Mouse (Mus musculus) embryonic facial prominence, embryonic 11.5 days (tissue): Measurements from ENCODE around the gene Cwh43. TPM values are rescaled to one million over a fixed set of nuclear protein-coding genes. Genes with fewer than 3 reads are reported as not detected.

Source experiments
- ATAC-seq: fragments of 200-750 bp; cut with Nextera tagmentation; replicated peaks from 2 replicates; pipeline ENCODE4 v1.8.0; 2017; ENCODE audit warnings: low read depth; ENCODE audit not compliant: insufficient number of reproducible peaks, low FRiP score, low TSS enrichment
- DNase-seq: peaks from one replicate; pipeline ENCODE4 v3.0.0-alpha.2; 2015; ENCODE audit warnings: low spot score
- H3K27ac ChIP-seq: fragments of 300-500 bp; sonication (generic); replicated peaks from 2 replicates; pipeline ENCODE4 v1.5.1; 2014; ENCODE audit warnings: mild to moderate bottlenecking, low read depth, low read length, control low read depth
- H3K27me3 ChIP-seq: fragments of 300-500 bp; sonication (generic); 2 replicates; pipeline ENCODE4 v1.6.1; 2014; ENCODE audit warnings: mild to moderate bottlenecking, low read length, moderate library complexity, mixed read lengths; ENCODE audit not compliant: control insufficient read depth, insufficient read depth
- H3K36me3 ChIP-seq: fragments of 300-500 bp; sonication (generic); replicated peaks from 2 replicates; pipeline ENCODE4 v1.6.1; 2014; ENCODE audit warnings: low read depth, mild to moderate bottlenecking, low read length, moderate library complexity, mixed read lengths; ENCODE audit not compliant: control insufficient read depth, insufficient read depth
- H3K4me1 ChIP-seq: fragments of 300-500 bp; sonication (generic); 2 replicates; pipeline ENCODE4 v1.6.1; 2014; ENCODE audit warnings: low read length, mixed read lengths; ENCODE audit not compliant: control insufficient read depth, insufficient read depth
- H3K4me2 ChIP-seq: fragments of 300-500 bp; sonication (generic); 2 replicates; pipeline ENCODE4 v1.6.1; 2014; ENCODE audit warnings: low read depth, mild to moderate bottlenecking, control low read depth, low read length, moderate library complexity
- H3K4me3 ChIP-seq: fragments of 300-500 bp; sonication (generic); 2 replicates; pipeline ENCODE4 v1.5.1; 2014; ENCODE audit warnings: low read depth, low read length, control low read depth
- H3K9ac ChIP-seq: fragments of 300-500 bp; sonication (generic); replicated peaks from 2 replicates; pipeline ENCODE4 v1.6.1; 2014; ENCODE audit warnings: mild to moderate bottlenecking, control low read depth, low read length
- H3K9me3 ChIP-seq: fragments of 300-500 bp; sonication (generic); replicated peaks from 2 replicates; pipeline ENCODE4 v1.6.1; 2016; ENCODE audit warnings: mild to moderate bottlenecking, low read length, inconsistent platforms, mixed read lengths; ENCODE audit not compliant: control insufficient read depth
- WGBS: fragments of 180-500 bp; shearing (Covaris S2); extraction: QIAGEN DNeasy Blood & Tissue Kit; methylation state at CpG from one replicate; pipeline ENCODE4 v1.1.7; 2014; 5-methylcytosine and 5-hydroxymethylcytosine counted together
- polyA plus RNA-seq: library from polyadenylated mRNA; unstranded; fragments of >200 nt; fragmentation: Nextera tagmentation; extraction: Ambion mirVana; gene quantifications from 2 replicates; pipeline ENCODE4 v1.2.1, GENCODE M21; 2014

The Cwh43 gene
- polyA plus RNA-seq, 1 experiment from 2014 or later, result 0.14 TPM

GRCm38 (mm10) chr5:73403311-73404068 is 2.4 kb upstream of the Cwh43 start:
- DNase-seq (no peak), ATAC-seq (no peak)
- Histone ChIP-seq H3K27ac (no peak overlapping the region), H3K36me3 (no peaks in the 10 kb centered on the region), H3K4me2 (no peak overlapping the region), H3K9me3 (no peaks in the 10 kb centered on the region), H3K27me3 (peaks cover 8% of the 10 kb centered on the region), H3K9ac (no peak overlapping the region), H3K4me1 (peaks cover 3% of the 10 kb centered on the region; the same call in 1 of the 2 replicates), H3K4me3 (no peak overlapping the region)
- WGBS, result 83% methylated on average over 14 of the region's 14 CpGs

- ATAC-seq, result no peak
- H3K4me3 ChIP-seq, result no peak overlapping the region
- H3K4me2 ChIP-seq, result no peak overlapping the region
- peaks cover 3% of the 10 kb centered on the region; the same call in 1 of the 2 replicates for H3K4me1 ChIP-seq
- WGBS, result 81% methylated on average over 6 of the region's 6 CpGs
- no peaks in the 10 kb centered on the region for H3K36me3 ChIP-seq
- H3K27ac ChIP-seq, result no peak overlapping the region
- peaks cover 8% of the 10 kb centered on the region for H3K27me3 ChIP-seq
- H3K9ac ChIP-seq, result no peak overlapping the region
- no peaks in the 10 kb centered on the region for H3K9me3 ChIP-seq
- DNase-seq, result no peak
Observed at GRCm38 (mm10) chr5:73404790-73405189, 1.1 kb upstream of the Cwh43 start.

GRCm38 (mm10) chr5:73406861-73407260 is 986 bp downstream of the Cwh43 start:
- DNase-seq (no peak), ATAC-seq (no peak)
- peaks cover 8% of the 10 kb centered on the region for H3K27me3 ChIP-seq
- no peaks in the 10 kb centered on the region for H3K36me3 ChIP-seq
- H3K9me3 ChIP-seq, result no peaks in the 10 kb centered on the region
- peaks cover 3% of the 10 kb centered on the region; the same call in 1 of the 2 replicates for H3K4me1 ChIP-seq
- no peak overlapping the region for H3K27ac ChIP-seq
- no peak overlapping the region for H3K4me2 ChIP-seq
- no peak overlapping the region for H3K4me3 ChIP-seq
- 38% methylated on average over 6 of the region's 6 CpGs for WGBS
- no peak overlapping the region for H3K9ac ChIP-seq

- Histone ChIP-seq H3K4me2 (no peak overlapping the region), H3K9me3 (no peaks in the 10 kb centered on the region), H3K36me3 (no peaks in the 10 kb centered on the region), H3K27ac (no peak overlapping the region), H3K4me3 (no peak overlapping the region), H3K27me3 (peaks cover 8% of the 10 kb centered on the region), H3K4me1 (peaks cover 3% of the 10 kb centered on the region; the same call in 1 of the 2 replicates), H3K9ac (no peak overlapping the region)
- DNase-seq, result no peak
- no peak for ATAC-seq
- 76% methylated on average over 5 of the region's 5 CpGs for WGBS
Observed at GRCm38 (mm10) chr5:73409970-73410369, 4.1 kb downstream of the Cwh43 start.

GRCm38 (mm10) chr5:73411771-73412170 is 5.9 kb downstream of the Cwh43 start:
- no peaks in the 10 kb centered on the region for H3K36me3 ChIP-seq

GRCm38 (mm10) chr5:73414172-73414571 is 8.3 kb downstream of the Cwh43 start:
- no peaks in the 10 kb centered on the region for H3K9me3 ChIP-seq
- H3K36me3 ChIP-seq, result no peaks in the 10 kb centered on the region
- H3K9ac ChIP-seq, result no peak overlapping the region
- no peaks in the 10 kb centered on the region for H3K27me3 ChIP-seq
- no peaks in the 10 kb centered on the region for H3K4me1 ChIP-seq
- ATAC-seq (no peak), DNase-seq (no peak)
- WGBS, result 86% methylated on average over 10 of the region's 10 CpGs
- H3K4me2 ChIP-seq, result no peak overlapping the region
- no peak overlapping the region for H3K27ac ChIP-seq
- no peak overlapping the region for H3K4me3 ChIP-seq

More at GRCm38 (mm10) chr5:73411771-73412170, 5.9 kb downstream of the Cwh43 start:
- Histone ChIP-seq H3K27ac (no peak overlapping the region), H3K4me2 (no peak overlapping the region), H3K4me1 (no peaks in the 10 kb centered on the region), H3K9me3 (no peaks in the 10 kb centered on the region), H3K9ac (no peak overlapping the region), H3K27me3 (no peaks in the 10 kb centered on the region), H3K4me3 (no peak overlapping the region)
- DNase-seq (no peak), ATAC-seq (no peak)
- 83% methylated on average over 5 of the region's 5 CpGs for WGBS

GRCm38 (mm10) chr5:73419045-73419695 is 13.3 kb downstream of the Cwh43 start:
- 63% methylated on average over 11 of the region's 11 CpGs for WGBS
- H3K9me3 ChIP-seq, result no peaks in the 10 kb centered on the region
- H3K27ac ChIP-seq, result no peak overlapping the region
- no peaks in the 10 kb centered on the region for H3K36me3 ChIP-seq
- DNase-seq (no peak), ATAC-seq (no peak)
- H3K4me2 ChIP-seq, result no peak overlapping the region
- no peaks in the 10 kb centered on the region for H3K4me1 ChIP-seq
- H3K27me3 ChIP-seq, result no peaks in the 10 kb centered on the region
- no peak overlapping the region for H3K9ac ChIP-seq
- H3K4me3 ChIP-seq, result no peak overlapping the region

- no peak overlapping the region for H3K4me3 ChIP-seq
- DNase-seq, result no peak
Observed at GRCm38 (mm10) chr5:73426824-73427223, 20.9 kb downstream of the Cwh43 start.

More at GRCm38 (mm10) chr5:73426824-73427223, 20.9 kb downstream of the Cwh43 start:
- Histone ChIP-seq H3K9ac (no peak overlapping the region), H3K9me3 (no peaks in the 10 kb centered on the region), H3K27ac (no peak overlapping the region), H3K27me3 (no peaks in the 10 kb centered on the region), H3K36me3 (no peaks in the 10 kb centered on the region), H3K4me2 (no peak overlapping the region), H3K4me1 (no peaks in the 10 kb centered on the region)
- WGBS, result 83% methylated on average over 6 of the region's 6 CpGs
- ATAC-seq, result no peak
